Mouse (Mus musculus): ENCODE data around the gene Tbc1d16. TPM values are rescaled to one million over a fixed set of nuclear protein-coding genes. Genes with fewer than 3 reads are reported as not detected.
A peak's percentile ranks its signal among the peaks of the same experiment; 100 is the strongest.

Gene Tbc1d16
- polyA plus RNA-seq, 1 experiment from 2014 or later: 47.7 TPM

DNA sequence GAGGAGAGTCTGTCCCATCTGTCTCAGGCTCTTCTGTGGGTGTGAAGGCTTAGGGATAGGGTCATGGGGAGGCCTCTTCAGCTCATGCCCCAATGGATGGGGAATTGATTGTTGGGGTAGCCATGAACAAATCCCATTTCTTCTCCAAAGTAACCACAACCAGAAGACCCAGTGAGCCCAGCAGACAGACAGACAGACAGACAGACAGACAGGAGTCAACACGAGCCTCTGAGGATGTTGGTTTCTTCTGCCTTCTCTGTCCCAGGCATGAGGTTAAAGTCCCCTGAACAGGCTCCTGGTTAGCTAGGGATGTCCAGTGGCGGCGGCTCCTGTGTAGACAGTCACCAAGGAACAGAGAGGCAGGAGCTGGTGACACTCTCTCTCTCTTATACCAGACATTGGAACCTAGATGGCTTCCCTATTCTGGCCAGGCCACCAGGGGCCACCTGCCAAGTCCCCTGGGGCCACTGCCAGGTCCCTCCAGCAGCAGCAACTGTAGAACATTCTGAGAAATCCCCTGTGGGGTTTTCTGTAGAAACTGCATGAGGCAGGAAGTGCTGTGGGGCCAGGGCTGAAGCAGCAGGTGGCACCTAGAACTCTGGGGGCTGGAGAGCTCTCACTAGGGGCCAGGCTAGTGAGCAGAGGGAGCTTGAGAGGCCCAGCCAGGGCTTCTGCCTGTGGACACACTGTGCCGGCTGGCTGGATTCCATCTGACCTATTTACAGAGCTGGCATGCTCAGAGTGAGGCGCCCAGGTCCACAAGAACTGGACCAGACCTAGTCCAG, 94.7 kb downstream of the Tbc1d16 start:
- ATAC-seq: no peak
- Histone ChIP-seq H3K4me3 (ENCODE audit: low read depth, low read length) (no peak overlapping the region), H3K4me1 (ENCODE audit: control insufficient read depth, insufficient read depth, low read length) (peaks cover 22% of the 10 kb centered on the region), H3K27ac (ENCODE audit: low read length) (no peak overlapping the region), H3K9me3 (replicated peaks; ENCODE audit: control insufficient read depth, low read length, poor library complexity, severe bottlenecking) (no peaks in the 10 kb centered on the region), H3K9ac (ENCODE audit: low read depth, low read length) (no peak overlapping the region), H3K27me3 (ENCODE audit: control insufficient read depth, insufficient read depth, low read depth, low read length) (no peaks in the 10 kb centered on the region; the same call in 1 of the 2 replicates), H3K4me2 (ENCODE audit: low read length) (no peak overlapping the region), H3K36me3 (ENCODE audit: control insufficient read depth, insufficient read depth, low read length) (no peaks in the 10 kb centered on the region)
- WGBS: 73% methylated on average over 5 of the region's 5 CpGs

GRCm38 (mm10) chr11:119132198-119133035, 95.9 kb downstream of the Tbc1d16 start:
- Histone ChIP-seq H3K27ac (ENCODE audit: low read length) (no peak overlapping the region), H3K36me3 (ENCODE audit: control insufficient read depth, insufficient read depth, low read length) (no peaks in the 10 kb centered on the region), H3K4me2 (ENCODE audit: low read length) (no peak overlapping the region), H3K27me3 (ENCODE audit: control insufficient read depth, insufficient read depth, low read depth, low read length) (no peaks in the 10 kb centered on the region; the same call in 1 of the 2 replicates), H3K4me3 (ENCODE audit: low read depth, low read length) (no peak overlapping the region), H3K4me1 (ENCODE audit: control insufficient read depth, insufficient read depth, low read length) (peaks cover 30% of the 10 kb centered on the region), H3K9ac (ENCODE audit: low read depth, low read length) (no peak overlapping the region), H3K9me3 (replicated peaks; ENCODE audit: control insufficient read depth, low read length, poor library complexity, severe bottlenecking) (no peaks in the 10 kb centered on the region)
- ATAC-seq: no peak
- WGBS: 78% methylated on average over 14 of the region's 14 CpGs

DNA sequence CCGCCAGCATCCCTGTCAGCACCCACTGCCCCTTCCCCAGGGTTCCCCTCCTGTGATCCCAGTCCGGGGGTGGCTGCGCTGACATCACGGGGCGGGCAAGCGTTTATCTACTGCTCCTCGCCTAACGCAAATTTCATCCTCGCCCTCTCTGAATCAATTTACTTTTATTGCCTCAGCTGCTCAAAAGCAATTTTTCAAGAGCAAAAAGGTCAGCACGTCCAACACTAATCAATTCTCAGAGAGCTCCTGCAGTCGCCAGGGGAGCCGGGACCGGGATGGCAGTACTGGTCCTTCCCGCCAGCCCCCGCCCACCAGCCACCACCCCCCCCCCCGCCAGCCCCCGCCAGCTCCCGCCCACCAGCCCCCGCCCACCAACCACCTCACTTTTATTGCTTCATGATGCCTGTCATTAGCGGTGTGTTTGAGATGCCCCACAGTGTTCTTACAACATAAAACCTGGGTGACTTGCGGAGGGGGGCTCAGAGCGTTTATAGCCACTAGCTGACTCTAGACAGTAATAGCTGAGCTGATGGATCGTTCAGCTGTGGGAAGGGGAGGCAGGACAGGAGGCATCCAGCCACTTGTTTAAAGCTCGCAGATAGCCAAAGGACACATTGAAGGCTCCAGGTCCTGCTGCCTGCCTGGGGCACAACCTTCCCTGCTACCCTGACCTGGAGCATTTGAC, 98.1 kb downstream of the Tbc1d16 start:
- Histone ChIP-seq H3K4me3 (ENCODE audit: low read depth, low read length) (peak overlapping the region; percentile 13), H3K9ac (ENCODE audit: low read depth, low read length) (peak overlapping the region; percentile 14; the same call in 1 of the 2 replicates), H3K36me3 (ENCODE audit: control insufficient read depth, insufficient read depth, low read length) (no peaks in the 10 kb centered on the region), H3K27ac (ENCODE audit: low read length) (no peak overlapping the region), H3K9me3 (replicated peaks; ENCODE audit: control insufficient read depth, low read length, poor library complexity, severe bottlenecking) (no peaks in the 10 kb centered on the region), H3K4me2 (ENCODE audit: low read length) (peak overlapping the region; percentile 44), H3K27me3 (ENCODE audit: control insufficient read depth, insufficient read depth, low read depth, low read length) (no peaks in the 10 kb centered on the region; the same call in 1 of the 2 replicates), H3K4me1 (ENCODE audit: control insufficient read depth, insufficient read depth, low read length) (peaks cover 44% of the 10 kb centered on the region)
- 17% methylated on average over 24 of the region's 24 CpGs for WGBS
- no peak for ATAC-seq

DNA sequence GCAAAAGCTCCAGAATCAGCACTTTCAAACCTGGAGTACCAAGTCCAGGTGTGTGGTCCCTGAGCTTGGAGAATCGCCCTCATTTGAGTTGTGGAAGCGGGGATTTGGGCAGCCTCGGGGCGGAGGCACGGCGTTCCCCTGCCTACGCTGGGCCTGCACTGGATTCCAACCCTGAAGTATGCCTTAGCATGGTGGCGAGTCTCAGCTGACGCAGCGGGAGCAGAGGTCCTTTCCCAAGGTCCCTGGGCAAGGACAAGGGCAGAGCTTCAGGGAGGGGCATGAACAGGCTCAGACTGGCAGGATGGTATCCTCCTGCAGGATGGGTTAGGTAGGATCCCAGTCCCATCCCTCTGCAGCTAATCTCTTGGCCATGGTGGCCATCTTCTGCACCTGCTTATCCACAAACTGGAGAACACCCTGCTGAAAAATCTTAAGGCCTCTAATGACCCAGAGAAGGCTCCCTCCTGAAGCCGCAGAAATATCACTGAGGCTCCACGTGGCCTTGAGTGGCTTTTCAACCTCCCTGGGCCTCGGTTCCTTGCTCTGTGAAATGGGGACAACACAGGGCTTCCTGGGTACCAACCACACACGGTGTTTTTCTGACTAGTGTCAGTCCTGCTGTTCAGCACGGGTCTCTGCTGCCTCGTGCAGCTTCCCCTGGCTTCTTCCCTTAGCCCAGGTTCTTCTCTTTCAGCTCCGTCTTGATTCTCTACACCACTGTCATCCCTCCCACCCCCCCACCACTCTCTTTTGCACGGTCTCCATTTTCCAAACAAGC, 98.8 kb downstream of the Tbc1d16 start:
- no peak for ATAC-seq
- Histone ChIP-seq H3K4me1 (ENCODE audit: control insufficient read depth, insufficient read depth, low read length) (peaks cover 39% of the 10 kb centered on the region), H3K27me3 (ENCODE audit: control insufficient read depth, insufficient read depth, low read depth, low read length) (no peaks in the 10 kb centered on the region; the same call in 1 of the 2 replicates), H3K9me3 (replicated peaks; ENCODE audit: control insufficient read depth, low read length, poor library complexity, severe bottlenecking) (no peaks in the 10 kb centered on the region), H3K9ac (ENCODE audit: low read depth, low read length) (peak overlapping the region; percentile 31; the same call in 1 of the 2 replicates), H3K4me3 (ENCODE audit: low read depth, low read length) (no peak overlapping the region; the same call in 1 of the 2 replicates), H3K4me2 (ENCODE audit: low read length) (peak overlapping the region; percentile 44), H3K27ac (ENCODE audit: low read length) (no peak overlapping the region), H3K36me3 (ENCODE audit: control insufficient read depth, insufficient read depth, low read length) (no peaks in the 10 kb centered on the region)
- 46% methylated on average over 18 of the region's 18 CpGs for WGBS

- no peak for ATAC-seq
- Histone ChIP-seq H3K9ac (ENCODE audit: low read depth, low read length) (peak overlapping the region; percentile 31; the same call in 1 of the 2 replicates), H3K27ac (ENCODE audit: low read length) (no peak overlapping the region), H3K9me3 (replicated peaks; ENCODE audit: control insufficient read depth, low read length, poor library complexity, severe bottlenecking) (no peaks in the 10 kb centered on the region), H3K4me3 (ENCODE audit: low read depth, low read length) (no peak overlapping the region), H3K36me3 (ENCODE audit: control insufficient read depth, insufficient read depth, low read length) (no peaks in the 10 kb centered on the region), H3K4me2 (ENCODE audit: low read length) (no peak overlapping the region), H3K4me1 (ENCODE audit: control insufficient read depth, insufficient read depth, low read length) (peaks cover 38% of the 10 kb centered on the region), H3K27me3 (ENCODE audit: control insufficient read depth, insufficient read depth, low read depth, low read length) (no peaks in the 10 kb centered on the region; the same call in 1 of the 2 replicates)
- WGBS: 23% methylated on average over 11 of the region's 11 CpGs
These were observed 99.5 kb downstream of the Tbc1d16 start for GRCm38 (mm10) chr11:119128668-119129280.

GRCm38 (mm10) chr11:119127686-119128473, 100.4 kb downstream of the Tbc1d16 start:
- Histone ChIP-seq H3K36me3 (ENCODE audit: control insufficient read depth, insufficient read depth, low read length) (no peaks in the 10 kb centered on the region), H3K9me3 (replicated peaks; ENCODE audit: control insufficient read depth, low read length, poor library complexity, severe bottlenecking) (no peaks in the 10 kb centered on the region), H3K4me3 (ENCODE audit: low read depth, low read length) (no peak overlapping the region), H3K27me3 (ENCODE audit: control insufficient read depth, insufficient read depth, low read depth, low read length) (no peaks in the 10 kb centered on the region; the same call in 1 of the 2 replicates), H3K4me1 (ENCODE audit: control insufficient read depth, insufficient read depth, low read length) (peaks cover 38% of the 10 kb centered on the region), H3K4me2 (ENCODE audit: low read length) (no peak overlapping the region), H3K27ac (ENCODE audit: low read length) (no peak overlapping the region), H3K9ac (ENCODE audit: low read depth, low read length) (peak overlapping the region; percentile 11; the same call in 1 of the 2 replicates)
- ATAC-seq: no peak
- WGBS: 64% methylated on average over 9 of the region's 9 CpGs

- no peak overlapping the region for H3K4me2 ChIP-seq (ENCODE audit: low read length)
- H3K4me1 ChIP-seq (ENCODE audit: control insufficient read depth, insufficient read depth, low read length): peaks cover 38% of the 10 kb centered on the region
- no peaks in the 10 kb centered on the region; the same call in 1 of the 2 replicates for H3K27me3 ChIP-seq (ENCODE audit: control insufficient read depth, insufficient read depth, low read depth, low read length)
- ATAC-seq: no peak
- no peaks in the 10 kb centered on the region for H3K9me3 ChIP-seq (replicated peaks; ENCODE audit: control insufficient read depth, low read length, poor library complexity, severe bottlenecking)
- no peak overlapping the region for H3K4me3 ChIP-seq (ENCODE audit: low read depth, low read length)
- no peak overlapping the region for H3K9ac ChIP-seq (ENCODE audit: low read depth, low read length)
- 26% methylated on average over 12 of the region's 12 CpGs for WGBS
- H3K27ac ChIP-seq (ENCODE audit: low read length): peak overlapping the region; percentile 71
- H3K36me3 ChIP-seq (ENCODE audit: control insufficient read depth, insufficient read depth, low read length): no peaks in the 10 kb centered on the region
These were observed 101.2 kb downstream of the Tbc1d16 start for GRCm38 (mm10) chr11:119127147-119127546.
